Mouse (Mus musculus) hindlimb bud, embryonic 11.5 days (tissue): Measurements from ENCODE around the gene Stat1.
A peak's percentile ranks its signal among the peaks of the same experiment; 100 is the strongest.

Experiments
- DNase-seq: peaks from one replicate; pipeline ENCODE4 v3.0.0-alpha.2; 2012; ENCODE audit warnings: low read depth, low spot score; ENCODE audit errors: extremely low spot score

The Stat1 gene

DNA sequence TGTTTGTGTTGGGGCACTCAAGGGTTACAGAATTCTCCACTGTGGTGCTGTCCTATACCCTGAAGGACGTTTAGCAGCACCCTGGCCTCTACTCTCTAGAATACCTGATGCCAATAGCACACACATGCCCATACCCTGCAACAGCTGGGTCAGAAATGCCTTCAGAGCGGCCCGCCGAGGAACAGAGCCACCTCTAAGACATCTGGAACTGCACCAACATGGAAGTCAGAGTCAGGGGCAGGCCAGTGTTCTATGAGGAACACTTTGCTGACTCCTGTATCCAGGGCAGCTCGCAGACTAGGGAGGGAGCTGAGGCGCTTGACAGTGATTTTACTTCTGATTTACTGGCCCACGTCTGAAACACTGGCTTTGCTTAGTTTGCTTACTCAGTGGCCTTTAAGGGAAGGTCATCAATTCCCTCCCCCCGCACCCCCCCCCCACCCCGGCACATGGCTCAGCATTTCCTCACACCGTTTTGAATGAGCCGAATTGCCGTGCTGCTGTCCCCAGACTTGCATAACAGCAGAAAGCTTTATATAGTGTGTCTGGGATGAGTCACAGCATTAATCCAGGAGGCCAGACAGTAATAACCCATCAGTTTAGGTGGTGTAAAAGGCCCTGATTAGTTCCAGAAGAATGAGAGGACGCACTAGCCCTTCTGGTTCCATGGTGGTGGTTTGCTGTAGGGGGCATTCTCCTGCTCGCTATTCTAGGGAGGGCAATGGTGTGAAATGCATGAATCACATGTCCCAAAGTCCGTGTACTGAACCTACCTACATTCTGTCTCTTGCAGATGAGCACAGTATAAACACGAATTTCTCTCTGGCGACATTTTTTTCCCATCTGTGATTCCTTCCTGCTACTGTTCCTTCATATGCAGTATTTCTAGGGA is 39.5 kb downstream of the Stat1 start:
- no peak for DNase-seq

DNA sequence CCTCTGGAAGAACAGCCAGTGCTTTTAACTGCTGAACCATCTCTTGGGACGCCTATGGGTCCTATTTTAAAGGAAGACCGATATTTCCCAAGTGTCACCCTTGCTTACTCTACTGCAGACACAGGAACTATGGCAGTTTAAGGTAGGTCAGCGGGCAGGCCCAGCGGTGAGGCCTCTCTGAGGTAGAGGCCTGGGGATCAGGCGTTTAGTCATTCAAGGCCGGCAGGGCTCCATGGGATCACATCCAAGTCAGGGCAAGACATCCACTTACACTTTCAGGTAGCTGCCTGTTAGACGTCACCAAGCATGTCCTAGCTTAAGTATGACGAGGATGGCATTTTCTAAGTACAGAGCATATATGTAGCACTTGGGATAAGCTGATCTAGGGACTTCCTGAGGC is 41.9 kb downstream of the Stat1 start:
- no peak for DNase-seq

DNA sequence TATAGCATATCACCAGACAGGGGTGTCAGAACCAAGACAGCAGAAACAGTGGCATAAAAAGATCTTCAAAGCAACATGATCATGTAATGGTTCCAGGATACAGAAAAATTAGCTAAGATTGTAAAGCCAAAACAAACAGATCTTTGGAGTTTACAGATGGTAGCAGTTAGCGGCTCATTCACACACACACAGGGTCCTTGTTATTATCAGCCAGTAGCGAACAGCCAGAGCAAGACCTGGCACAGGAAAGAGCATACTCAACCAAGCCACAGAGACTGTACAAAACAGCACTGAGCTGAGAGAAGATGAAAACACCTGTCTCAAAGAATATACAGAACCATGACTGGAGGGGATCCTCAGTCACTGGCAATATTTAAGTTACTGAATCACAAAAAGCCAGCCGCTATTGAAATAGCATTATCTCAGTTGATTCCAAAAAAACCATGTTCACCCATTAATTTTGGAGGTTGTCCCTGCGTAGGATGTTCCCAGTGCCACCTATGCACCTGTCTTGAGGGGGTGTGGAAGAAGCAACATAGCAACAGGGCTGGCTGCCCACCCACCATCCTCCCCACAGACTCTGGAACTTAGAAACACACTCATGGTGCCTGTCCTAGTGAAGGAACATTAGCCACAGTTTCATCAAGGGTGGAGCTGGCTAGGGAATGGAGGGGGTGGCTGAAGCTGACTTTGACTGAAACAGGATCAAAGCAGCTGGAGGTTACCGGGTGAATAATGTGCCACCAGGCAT is 44.6 kb downstream of the Stat1 start:
- no peak for DNase-seq

DNA sequence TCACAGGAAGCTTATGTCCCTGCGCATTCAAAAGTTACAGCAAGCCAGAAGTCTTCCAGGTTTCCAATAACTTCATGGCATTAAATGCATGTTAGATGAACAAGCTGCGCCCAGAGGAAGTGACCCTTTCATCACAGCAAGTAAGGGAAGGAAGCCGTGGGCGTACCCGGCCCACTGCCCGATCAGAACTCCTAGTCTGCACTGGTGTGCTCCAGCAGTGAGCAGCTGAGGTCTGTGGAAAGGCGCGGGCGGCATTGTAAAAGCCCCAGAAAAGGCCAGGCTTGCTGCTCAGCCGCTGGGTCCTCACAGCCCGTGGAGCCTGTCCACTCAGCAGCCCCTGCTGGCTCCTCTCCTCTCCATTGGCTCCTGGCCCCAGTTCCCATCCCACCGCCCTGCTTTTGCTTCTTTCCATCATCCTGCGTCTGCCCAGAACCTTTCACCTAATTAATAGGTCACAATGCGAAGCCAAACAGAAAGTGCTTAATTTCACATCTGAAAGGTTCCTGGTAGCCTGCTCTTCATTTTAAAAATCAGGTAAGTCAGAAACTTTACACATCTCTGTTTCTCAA is 47.5 kb downstream of the Stat1 start:
- DNase-seq, result no peak

DNA sequence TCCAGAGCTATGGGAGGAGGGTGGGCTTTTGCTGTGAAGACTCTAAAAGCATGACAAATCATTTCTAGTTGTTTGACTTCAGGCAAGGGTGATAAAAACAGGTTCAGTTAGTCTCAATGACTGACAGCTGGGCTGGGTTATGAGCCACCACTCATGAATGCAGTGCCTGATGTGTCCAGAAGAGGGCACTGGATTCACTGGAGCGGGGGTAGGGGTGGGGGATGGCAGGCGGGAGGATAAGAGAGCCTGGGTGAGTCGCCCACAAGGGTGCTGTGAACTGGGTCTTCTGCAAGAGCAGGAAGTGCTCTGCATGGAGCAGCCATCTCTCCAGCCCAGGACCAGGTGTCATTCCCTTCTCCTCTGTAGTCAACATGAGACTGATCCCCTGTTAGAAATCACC is 50.8 kb downstream of the Stat1 start:
- no peak for DNase-seq

DNA sequence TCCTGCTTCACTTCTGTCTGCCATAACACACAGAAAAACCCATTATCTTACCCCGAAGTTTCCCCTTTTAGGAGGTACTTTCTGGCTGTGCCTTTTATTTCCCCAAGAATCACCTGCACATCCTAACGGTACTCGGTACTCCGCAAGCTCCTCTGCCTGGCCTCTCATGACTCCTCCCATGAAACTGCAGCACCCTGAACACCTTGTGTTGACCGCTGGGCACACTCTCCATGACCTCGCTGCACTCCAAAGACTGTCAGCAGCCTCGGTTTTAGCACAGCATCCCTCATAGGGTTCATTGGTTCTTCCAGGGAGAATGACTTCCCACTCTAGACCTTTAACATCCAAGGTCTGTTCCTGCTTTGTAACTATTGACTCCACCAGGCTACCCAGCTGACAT is 51.5 kb downstream of the Stat1 start:
- DNase-seq, result no peak

DNA sequence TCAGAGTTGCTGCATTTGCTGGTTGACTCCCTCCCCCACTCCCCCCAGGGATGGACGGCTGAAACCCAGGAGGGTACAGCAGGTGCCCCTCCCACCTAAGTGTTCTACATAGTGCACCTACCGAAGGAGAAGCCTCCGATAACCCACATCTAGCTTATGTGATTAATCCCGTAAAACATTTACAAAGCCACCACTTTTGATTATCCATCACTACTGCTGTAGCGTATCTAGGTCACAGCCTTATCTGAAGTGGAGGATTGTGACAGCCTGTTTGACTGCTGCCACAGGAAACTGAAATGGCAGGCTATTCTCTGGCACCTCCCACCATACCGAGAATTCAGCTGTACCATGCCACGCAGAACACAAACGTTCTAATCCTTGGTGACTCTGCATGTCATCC is 52.0 kb downstream of the Stat1 start:
- no peak for DNase-seq

DNA sequence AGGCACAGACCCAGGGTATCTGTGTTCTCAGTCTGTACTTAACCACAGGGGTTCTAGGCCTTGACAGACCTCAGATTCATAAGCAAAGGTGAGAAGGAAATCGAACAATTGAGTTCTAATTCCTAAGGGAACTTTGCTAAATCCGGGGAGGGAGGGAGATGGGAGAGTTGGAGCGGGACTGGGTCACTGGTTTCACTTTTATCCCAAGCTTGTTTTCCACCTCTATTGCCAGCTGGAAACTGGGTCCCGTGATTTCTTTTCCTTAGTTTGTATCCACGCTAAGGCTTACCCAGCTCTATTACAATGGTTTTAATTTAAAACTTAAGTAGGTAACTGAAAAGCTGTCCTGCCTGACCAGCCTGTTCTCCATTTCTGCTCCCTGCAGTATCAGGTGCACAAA is 56.1 kb downstream of the Stat1 start:
- no peak for DNase-seq

DNA sequence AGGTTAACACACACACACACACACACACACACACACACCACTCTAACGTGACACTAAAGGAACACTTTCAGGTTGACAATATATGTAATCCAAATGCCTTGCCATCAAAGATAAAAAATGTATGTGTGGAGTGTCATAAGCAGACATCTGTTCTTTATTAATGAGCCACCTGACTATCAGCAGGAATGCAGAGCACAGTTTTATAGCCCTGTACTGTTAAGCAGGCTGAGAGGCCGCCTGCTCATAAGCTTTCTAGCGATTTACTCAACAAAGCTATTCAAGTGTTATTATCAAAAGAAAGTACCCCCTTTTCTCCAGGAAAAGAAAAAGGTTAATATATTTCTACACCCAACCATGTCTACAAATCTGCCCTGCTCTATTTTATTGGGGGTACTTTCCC is 56.7 kb downstream of the Stat1 start:
- peak; percentile 41 for DNase-seq

DNA sequence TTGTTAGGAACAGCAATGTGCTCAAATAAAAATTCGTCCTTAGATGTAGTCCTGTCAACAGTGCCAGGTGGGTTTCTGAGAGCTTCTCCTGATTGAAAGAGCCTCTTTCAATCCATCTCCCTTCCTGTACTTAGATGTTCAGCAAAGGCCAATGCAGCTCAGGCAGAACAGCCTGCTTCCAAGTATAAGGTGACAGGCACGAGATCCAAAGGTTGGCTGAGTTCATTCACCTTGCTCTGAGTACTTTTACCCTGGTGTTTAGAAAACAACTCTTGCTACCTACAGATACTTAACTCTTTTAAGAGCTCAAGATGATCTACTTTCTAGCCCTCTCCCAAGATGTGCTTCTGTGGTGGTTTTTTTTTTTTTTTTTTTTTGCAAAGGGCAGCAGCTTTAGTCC is 57.8 kb downstream of the Stat1 start:
- DNase-seq, result no peak

DNA sequence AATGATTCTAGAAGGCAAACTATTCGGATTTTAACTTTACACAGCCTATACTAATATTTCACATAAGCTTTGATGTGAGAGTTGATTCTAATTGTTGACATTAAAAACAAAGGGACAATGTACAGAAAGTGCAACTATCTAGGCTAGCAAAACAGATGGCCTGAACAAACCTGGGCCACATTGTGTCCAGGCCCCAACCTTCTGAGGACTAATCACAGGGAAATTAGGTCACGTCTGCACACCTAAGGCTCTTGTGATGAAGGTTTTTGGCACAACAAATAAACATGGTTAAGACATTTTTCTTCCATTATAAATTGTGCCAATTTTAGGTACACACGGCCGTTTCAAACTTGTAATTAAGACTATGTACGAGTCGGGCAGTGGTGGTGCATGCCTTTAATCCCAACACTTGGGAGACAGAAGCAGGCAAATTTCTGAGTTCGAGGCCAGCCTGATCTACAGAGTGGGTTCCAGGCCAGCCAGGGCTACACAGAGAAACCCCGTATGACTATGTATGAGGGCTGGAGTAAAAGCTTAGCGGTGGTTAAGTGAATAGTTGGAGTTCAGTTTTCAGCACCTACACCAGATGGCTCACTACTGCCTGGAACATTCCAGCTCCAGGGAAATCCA is 60.8 kb downstream of the Stat1 start:
- no peak for DNase-seq

DNA sequence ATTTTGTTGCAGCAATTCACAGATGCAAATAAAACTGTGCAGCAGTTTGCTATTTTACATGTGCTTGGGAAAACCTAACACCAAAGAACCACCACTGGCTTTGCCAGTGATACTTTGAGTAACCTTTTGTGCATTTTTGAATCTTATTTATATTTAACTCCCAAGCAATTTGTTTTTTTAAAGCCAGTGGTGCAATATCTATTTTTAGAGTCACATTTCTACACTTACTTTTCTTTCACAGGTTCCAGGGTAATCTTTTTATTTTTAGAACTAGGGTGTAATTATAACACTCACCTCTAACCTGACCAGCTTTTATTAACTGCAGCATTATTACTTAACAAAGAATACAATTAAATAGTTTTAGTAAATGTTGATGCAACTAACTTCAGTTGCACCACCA is 62.8 kb downstream of the Stat1 start:
- DNase-seq, result no peak

DNA sequence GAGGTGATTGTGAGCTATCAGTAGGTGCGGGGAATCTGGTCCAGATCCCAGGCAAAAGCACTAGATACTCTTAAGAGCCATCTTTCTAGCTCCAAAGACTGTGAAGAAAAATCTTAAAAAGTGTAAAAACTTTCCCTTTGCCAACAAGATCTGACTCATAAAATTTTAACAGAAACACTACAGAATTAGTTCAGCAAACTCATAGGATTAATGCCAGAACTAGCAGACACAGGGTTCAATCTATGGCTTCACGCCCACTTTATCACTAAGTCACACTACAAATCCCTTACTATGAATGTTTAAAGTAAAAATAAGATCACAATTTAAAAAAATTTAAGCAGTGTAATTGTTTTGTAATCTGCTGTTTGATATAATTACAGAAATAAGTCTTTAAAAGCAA is 63.8 kb downstream of the Stat1 start:
- no peak for DNase-seq
